Mouse (Mus musculus): ENCODE data around the gene Ikzf2.
A peak's percentile ranks its signal among the peaks of the same experiment; 100 is the strongest.

Ikzf2 gene

DNA sequence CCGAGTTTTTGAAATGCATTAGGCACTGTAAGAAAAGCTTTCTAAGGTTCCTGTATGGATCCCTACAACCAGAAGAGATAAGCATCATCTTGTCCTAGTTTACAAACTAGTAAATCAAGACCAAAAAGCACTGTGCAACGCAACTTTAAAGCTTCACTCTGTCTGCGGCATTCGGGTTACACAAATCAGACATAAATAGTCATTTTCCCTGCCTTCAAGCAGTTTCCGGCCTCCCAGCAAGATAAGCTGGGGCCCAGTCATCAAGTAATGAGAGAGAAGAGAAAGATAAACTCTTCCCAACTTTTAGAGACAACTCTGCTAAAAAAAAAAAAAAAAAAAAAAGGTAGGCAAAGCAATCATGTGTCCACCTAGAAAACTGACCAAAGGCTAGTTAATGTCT is 19.6 kb downstream of the Ikzf2 start:
- no peak for DNase-seq (ENCODE audit: low read depth, low spot score)

DNA sequence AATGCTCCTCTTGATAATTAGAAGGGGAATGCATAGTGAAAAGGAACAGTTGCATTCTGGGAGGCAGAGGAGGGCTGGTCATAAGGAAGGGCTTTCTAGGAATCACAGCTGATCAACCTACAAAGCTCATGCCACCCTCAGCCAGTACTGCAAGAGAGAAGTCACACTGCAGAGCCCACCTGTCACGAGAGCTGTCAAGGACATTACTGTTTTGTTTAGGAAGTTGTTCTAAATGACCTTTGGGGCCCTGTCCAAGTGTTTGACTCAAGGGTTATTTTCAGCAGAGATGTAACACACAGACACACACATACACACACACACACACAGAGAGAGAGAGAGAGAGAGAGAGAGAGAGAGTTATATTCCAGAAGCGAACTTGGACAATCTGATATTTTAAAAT is 27.3 kb downstream of the Ikzf2 start:
- DNase-seq (ENCODE audit: low read depth, low spot score) = no peak

GRCm38 (mm10) chr1:69658051-69658450 is 29.0 kb downstream of the Ikzf2 start:
- DNase-seq (ENCODE audit: low read depth, low spot score) = no peak

DNA sequence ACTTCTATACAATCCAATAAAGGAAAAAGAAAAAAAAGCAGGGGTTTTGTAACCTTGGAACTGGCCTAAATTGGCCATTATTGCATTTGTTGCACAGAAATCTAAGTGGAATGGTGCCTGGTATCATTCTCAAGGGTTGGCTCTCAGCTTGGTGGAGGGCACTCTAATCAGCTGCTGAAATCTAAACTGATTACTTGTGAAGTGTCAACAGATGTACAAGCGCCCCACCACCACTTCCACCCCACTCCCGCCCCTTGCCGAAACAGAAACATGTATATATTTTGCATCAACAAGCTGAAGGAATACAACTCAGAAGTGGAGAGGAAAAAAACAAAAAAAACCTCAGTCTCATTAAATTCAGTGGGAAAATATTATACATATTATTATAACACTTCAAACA is 29.6 kb downstream of the Ikzf2 start:
- no peak for DNase-seq (ENCODE audit: low read depth, low spot score)

- peak; percentile 5 for DNase-seq (ENCODE audit: low read depth, low spot score)
Observed at GRCm38 (mm10) chr1:69656929-69657328, 30.1 kb downstream of the Ikzf2 start.

- no peak for DNase-seq (ENCODE audit: low read depth, low spot score)
Observed at GRCm38 (mm10) chr1:69656047-69656782, 30.8 kb downstream of the Ikzf2 start.

- DNase-seq (ENCODE audit: low read depth, low spot score) = no peak
Observed at GRCm38 (mm10) chr1:69655368-69655767, 31.7 kb downstream of the Ikzf2 start.

- no peak for DNase-seq (ENCODE audit: low read depth, low spot score)
Observed at GRCm38 (mm10) chr1:69654955-69655354, 32.1 kb downstream of the Ikzf2 start.

DNA sequence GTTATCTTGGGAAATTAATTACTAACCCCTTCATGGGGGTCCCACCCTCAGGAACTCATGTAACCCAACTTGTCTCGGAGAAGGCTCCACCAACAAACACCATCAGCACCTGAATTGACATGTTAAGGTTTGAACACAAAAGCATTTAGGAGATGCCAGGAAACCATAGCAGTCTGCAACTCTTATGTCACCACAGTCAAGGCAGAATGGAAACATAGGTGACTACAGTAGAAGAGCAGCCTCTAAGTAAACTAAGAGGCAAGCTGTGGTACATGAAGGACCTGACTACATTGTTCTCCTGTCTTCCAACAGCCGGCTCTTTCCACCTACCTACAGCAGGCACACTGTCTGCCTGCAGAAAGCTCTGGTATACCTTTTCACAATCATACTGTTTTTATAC is 33.6 kb downstream of the Ikzf2 start:
- DNase-seq (ENCODE audit: low read depth, low spot score) = no peak

GRCm38 (mm10) chr1:69643138-69643537 is 43.9 kb downstream of the Ikzf2 start:
- DNase-seq (ENCODE audit: low read depth, low spot score) = no peak

- no peak for DNase-seq (ENCODE audit: low read depth, low spot score)
Observed at GRCm38 (mm10) chr1:69641986-69642385, 45.1 kb downstream of the Ikzf2 start.

- DNase-seq (ENCODE audit: low read depth, low spot score) = no peak
Observed at GRCm38 (mm10) chr1:69638321-69638720, 48.7 kb downstream of the Ikzf2 start.

DNA sequence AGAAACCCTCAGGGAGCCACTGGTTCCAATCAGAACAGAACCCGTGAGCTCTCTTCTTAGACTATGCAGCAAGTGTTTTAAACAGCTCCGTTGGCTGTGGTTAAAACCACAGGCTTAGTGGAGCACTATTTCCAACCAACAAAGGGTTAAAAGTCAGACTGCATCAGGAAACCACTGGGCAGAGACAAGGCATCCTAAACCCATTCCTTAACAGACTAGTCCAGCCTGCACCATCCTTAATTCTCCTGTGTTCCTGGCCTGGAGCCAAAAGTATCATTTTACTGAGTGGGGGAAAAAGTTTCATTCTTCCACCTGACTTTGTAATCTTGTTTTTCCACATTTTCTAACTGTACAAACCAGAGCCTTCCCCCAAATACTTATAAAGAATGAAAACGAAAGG is 49.1 kb downstream of the Ikzf2 start:
- DNase-seq (ENCODE audit: low read depth, low spot score) = no peak

GRCm38 (mm10) chr1:69634259-69634658 is 52.8 kb downstream of the Ikzf2 start:
- DNase-seq (ENCODE audit: low read depth, low spot score) = no peak

GRCm38 (mm10) chr1:69630508-69630907 is 56.5 kb downstream of the Ikzf2 start:
- DNase-seq (ENCODE audit: low read depth, low spot score) = no peak

DNA sequence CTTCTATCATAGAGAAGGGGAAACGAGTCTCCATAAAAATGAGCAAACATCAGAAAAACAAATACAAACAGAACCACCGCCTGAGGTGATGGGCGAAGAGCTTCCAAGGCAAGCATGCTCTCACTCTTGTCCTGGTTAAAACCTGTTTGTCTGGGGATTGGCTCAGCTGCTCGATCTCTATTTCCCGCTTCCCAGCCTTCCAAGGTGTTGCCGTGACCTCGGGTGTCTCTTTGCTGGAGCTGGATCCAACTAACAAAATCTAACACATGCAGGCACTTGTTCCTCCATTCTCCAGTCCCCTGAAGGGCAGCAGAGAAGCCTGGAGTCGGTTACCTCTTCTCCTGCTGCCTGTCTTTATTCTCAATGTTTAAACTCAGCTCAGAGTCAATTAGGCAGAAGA is 57.5 kb downstream of the Ikzf2 start:
- peak; percentile 4 for DNase-seq (ENCODE audit: low read depth, low spot score)

DNA sequence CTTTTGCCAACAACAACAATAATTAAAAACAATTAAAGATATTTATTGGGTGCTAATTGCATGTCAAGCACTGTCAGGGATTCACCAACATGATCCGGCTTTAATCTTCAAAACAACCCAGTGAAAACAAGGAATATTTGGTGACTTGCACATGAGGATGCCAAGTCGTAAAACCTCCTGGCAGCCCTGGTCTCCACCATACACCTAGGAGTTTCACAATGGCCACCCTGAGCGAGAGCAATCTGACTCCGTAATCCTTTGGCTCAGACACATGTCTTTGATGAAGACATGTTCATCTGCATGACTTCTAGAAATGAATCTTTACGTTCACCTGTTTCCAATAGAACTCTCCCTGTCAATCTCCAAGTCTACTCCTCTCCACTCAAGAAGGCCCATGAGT is 75.0 kb downstream of the Ikzf2 start:
- no peak for DNase-seq (ENCODE audit: low read depth, low spot score)

DNA sequence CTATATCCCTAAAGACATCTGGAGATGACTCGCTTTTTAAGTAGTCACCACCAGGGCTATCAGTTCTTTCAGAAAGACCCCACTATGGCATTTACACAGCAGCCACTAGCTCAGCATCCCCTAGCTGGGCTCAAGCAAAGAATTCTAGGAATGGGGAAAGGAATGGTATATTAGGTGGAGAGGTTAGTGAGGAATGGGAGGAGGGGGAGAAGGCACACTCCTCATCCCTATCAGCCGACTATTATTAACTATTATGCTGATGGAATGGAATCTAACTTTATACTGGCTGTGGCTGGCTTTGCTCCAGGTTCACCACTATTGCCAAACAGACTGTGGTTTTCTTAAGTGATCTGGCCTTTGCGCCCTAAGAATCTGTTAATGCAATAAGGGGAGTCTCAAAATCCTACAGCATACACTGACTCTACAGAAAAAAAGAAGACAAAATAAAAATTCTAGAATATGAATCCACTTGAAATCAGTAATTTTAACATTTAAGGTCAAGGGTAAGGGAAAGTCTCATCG is 75.8 kb downstream of the Ikzf2 start:
- no peak for DNase-seq (ENCODE audit: low read depth, low spot score)

DNA sequence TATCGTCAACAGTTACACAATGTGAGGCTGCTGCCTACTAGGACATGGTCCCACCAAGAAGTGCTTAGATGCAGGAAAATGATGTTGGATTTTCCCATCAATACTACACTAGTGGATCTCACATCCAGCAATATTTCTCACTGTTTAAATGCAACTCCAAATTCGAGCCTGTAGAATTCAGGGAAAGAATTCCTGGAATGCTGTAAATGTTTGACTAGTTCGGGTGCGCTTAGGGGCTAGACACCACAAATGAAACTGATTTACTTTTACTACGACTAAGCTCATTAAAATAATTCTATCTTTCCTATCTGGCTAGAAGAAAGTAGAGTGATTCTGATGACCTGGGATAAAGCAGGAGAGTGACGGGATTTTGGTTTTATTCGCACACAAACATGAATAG is 76.3 kb downstream of the Ikzf2 start:
- DNase-seq (ENCODE audit: low read depth, low spot score) = no peak

DNA sequence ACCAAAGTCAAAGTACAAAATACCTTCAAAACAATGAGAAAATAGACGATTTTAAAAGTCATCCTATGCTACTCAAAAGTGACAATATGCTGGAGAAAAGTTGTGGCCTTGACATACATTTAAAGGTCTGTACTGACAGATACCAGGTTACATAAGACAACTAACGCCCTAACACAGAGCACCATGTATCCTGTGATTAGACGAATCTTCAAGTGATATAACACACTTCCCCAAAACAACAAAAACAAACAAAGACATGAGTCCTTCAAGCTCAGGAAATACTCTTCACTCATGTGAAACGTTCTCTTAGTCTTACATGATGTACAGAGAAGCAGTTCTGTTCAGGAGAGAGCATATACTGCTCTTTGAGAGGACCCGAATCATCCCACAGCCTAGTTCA is 78.2 kb downstream of the Ikzf2 start:
- DNase-seq (ENCODE audit: low read depth, low spot score) = no peak

GRCm38 (mm10) chr1:69606844-69607243 is 80.2 kb downstream of the Ikzf2 start:
- no peak for DNase-seq (ENCODE audit: low read depth, low spot score)

DNA sequence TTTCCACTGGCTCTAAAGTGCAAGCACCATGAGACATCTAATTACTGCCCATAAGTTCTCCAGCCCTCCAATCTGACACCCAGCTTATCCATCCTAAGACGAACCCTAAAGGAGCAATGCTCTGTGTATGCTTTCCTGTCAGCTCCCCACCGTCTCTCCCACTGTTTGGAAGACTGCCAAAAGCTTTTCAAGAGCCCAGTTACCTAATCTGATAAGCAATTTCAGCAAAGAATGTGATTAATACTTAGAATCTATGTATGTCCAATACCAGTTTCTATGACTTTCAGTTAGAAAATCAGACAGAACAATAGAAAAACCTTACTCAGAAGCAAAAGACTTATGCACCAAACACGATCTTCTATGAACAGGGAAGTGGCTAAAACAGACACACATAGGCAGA is 82.8 kb downstream of the Ikzf2 start:
- DNase-seq (ENCODE audit: low read depth, low spot score) = no peak

GRCm38 (mm10) chr1:69600954-69601353 is 86.1 kb downstream of the Ikzf2 start:
- DNase-seq (ENCODE audit: low read depth, low spot score) = no peak
